Mouse (Mus musculus) left cerebral cortex, adult 9 months (tissue): ENCODE measurements around the gene Olfr1512.
"Not testable (repeated sequence)": the region's sequence is repeated elsewhere in the genome, so short reads cannot be mapped to it uniquely, and the experiment has no call there.

Source experiments
- DNase-seq, 2 experiments: peaks; one replicate each; pipeline ENCODE4 v3.0.0; 2022; ENCODE audit warnings: low spot score in 2 of 2

Gene Olfr1512

GRCm38 (mm10) chr14:52379068-52379467 lies at the start of gene Olfr1512:
Gene Olfr1512 (minus strand): TSS chr14:52379168.
- DNase-seq = no peak

GRCm38 (mm10) chr14:52427686-52428085 lies 48.7 kb upstream of the Olfr1512 start:
- DNase-seq = no peak

GRCm38 (mm10) chr14:52414273-52414672 lies 35.3 kb upstream of the Olfr1512 start, which contains the start of gene Olfr1510:
Gene Olfr1510 (minus strand): TSS chr14:52414373.
- DNase-seq = no peak

GRCm38 (mm10) chr14:52410142-52410919 lies 31.4 kb upstream of the Olfr1512 start:
- DNase-seq = not testable (repeated sequence)

GRCm38 (mm10) chr14:52397279-52397678 lies 18.3 kb upstream of the Olfr1512 start, which contains the start of gene Olfr1511:
Gene Olfr1511 (minus strand): TSS chr14:52397379.
- DNase-seq = no peak

- not testable (repeated sequence) for DNase-seq
These were observed 11.3 kb upstream of the Olfr1512 start for GRCm38 (mm10) chr14:52390084-52390848.

- no peak for DNase-seq
These were observed 10.2 kb downstream of the Olfr1512 start for GRCm38 (mm10) chr14:52368741-52369140.

- no peak for DNase-seq
These were observed 22.7 kb downstream of the Olfr1512 start, which contains the start of gene Olfr1513 for GRCm38 (mm10) chr14:52356308-52356707. Gene Olfr1513 (minus strand): TSS chr14:52356408.

GRCm38 (mm10) chr14:52339512-52339852 lies 39.5 kb downstream of the Olfr1512 start:
- no peak for DNase-seq

GRCm38 (mm10) chr14:52338751-52339511 lies 40.0 kb downstream of the Olfr1512 start:
- peak; percentile 37 to 79 for DNase-seq

- no peak for DNase-seq
These were observed 46.8 kb downstream of the Olfr1512 start for GRCm38 (mm10) chr14:52332171-52332570.

GRCm38 (mm10) chr14:52331069-52331750 lies 47.8 kb downstream of the Olfr1512 start:
- no peak for DNase-seq

GRCm38 (mm10) chr14:52327910-52328812 lies 50.8 kb downstream of the Olfr1512 start, which contains the start of gene Sall2:
Gene Sall2 (minus strand): TSS chr14:52328762.
- no peak for DNase-seq

- DNase-seq = no peak
These were observed 51.5 kb downstream of the Olfr1512 start for GRCm38 (mm10) chr14:52327375-52327901.

- no peak for DNase-seq
These were observed 53.1 kb downstream of the Olfr1512 start for GRCm38 (mm10) chr14:52325890-52326289.
